Mouse (Mus musculus) intestine, embryonic 14.5 days (tissue): ENCODE data around the gene Ccdc30. TPM values are rescaled to one million over a fixed set of nuclear protein-coding genes. Genes with fewer than 3 reads are reported as not detected.

ENCODE experiments used
- ATAC-seq: fragments of 200-750 bp; cut with Nextera tagmentation; replicated peaks from 2 replicates; pipeline ENCODE4 v1.8.0; 2017; ENCODE audit warnings: low read depth, moderate number of reproducible peaks, moderate TSS enrichment, moderate library complexity; ENCODE audit not compliant: low FRiP score, low TSS enrichment
- DNase-seq: peaks from one replicate; pipeline ENCODE4 v3.0.0-alpha.2; 2018; ENCODE audit warnings: low spot score
- H3K27ac ChIP-seq: fragments of 300-500 bp; sonication (generic); 2 replicates; pipeline ENCODE4 v1.5.1; 2014; ENCODE audit warnings: low read depth, mild to moderate bottlenecking, control low read depth
- H3K27me3 ChIP-seq: fragments of 300-500 bp; sonication (generic); replicated peaks from 2 replicates; pipeline ENCODE4 v1.6.1; 2014; ENCODE audit warnings: low read length, control low read depth; ENCODE audit not compliant: control insufficient read depth, insufficient read depth
- H3K36me3 ChIP-seq: fragments of 300-500 bp; sonication (generic); 2 replicates; pipeline ENCODE4 v1.6.1; 2014; ENCODE audit warnings: low read length, control low read depth; ENCODE audit not compliant: control insufficient read depth, insufficient read depth
- H3K4me1 ChIP-seq: fragments of 300-500 bp; sonication (generic); replicated peaks from 2 replicates; pipeline ENCODE4 v1.6.1; 2014; ENCODE audit warnings: low read length, control low read depth, mixed read lengths; ENCODE audit not compliant: control insufficient read depth, insufficient read depth
- H3K4me2 ChIP-seq: fragments of 300-500 bp; sonication (generic); 2 replicates; pipeline ENCODE4 v1.6.1; 2014; ENCODE audit warnings: low read length
- H3K4me3 ChIP-seq: fragments of 300-500 bp; sonication (generic); 2 replicates; pipeline ENCODE4 v1.5.1; 2014; ENCODE audit warnings: low read depth, low read length, control low read depth, mixed read lengths
- H3K9ac ChIP-seq: fragments of 300-500 bp; sonication (generic); 2 replicates; pipeline ENCODE4 v1.6.1; 2014; ENCODE audit warnings: mild to moderate bottlenecking, low read length
- H3K9me3 ChIP-seq: fragments of 300-500 bp; sonication (generic); 2 replicates; pipeline ENCODE4 v1.6.1; 2016; ENCODE audit warnings: low read length, control low read depth; ENCODE audit not compliant: control insufficient read depth
- WGBS: fragments of 180-500 bp; shearing (Covaris S2); extraction: QIAGEN DNeasy Blood & Tissue Kit; methylation state at CpG from one replicate; pipeline ENCODE4 v1.1.7; 2014; 5-methylcytosine and 5-hydroxymethylcytosine counted together
- polyA plus RNA-seq: library from polyadenylated mRNA; unstranded; fragments of >200 nt; fragmentation: Nextera tagmentation; extraction: Ambion mirVana; gene quantifications from 2 replicates; pipeline ENCODE4 v1.2.1, GENCODE M21; 2014

The Ccdc30 gene
- polyA plus RNA-seq, 1 experiment from 2014 or later = 5.1 TPM

DNA sequence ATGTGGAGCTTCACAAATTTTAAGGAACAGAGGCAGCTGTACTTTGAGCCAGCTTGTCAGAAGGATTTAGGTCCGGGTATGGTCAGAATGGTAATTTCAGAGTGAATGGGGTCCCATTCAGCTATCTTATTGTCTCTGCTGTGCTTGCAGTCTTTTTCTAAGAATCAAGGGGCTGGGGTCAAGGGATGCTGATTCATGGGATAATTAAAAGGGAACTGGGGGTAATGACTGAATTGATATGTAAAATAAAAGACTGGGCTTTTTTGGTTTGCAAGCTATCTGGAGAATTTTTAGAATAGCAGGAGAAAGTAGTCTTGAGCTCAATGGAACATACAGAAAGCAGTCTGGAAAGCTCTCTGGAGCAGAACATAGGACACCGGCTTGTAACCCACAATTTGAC lies 11.9 kb downstream of the Ccdc30 start:
- Histone ChIP-seq H3K4me1 (no peaks in the 10 kb centered on the region), H3K9me3 (peaks cover 11% of the 10 kb centered on the region; the same call in 1 of the 2 replicates), H3K36me3 (no peaks in the 10 kb centered on the region), H3K27ac (no peak overlapping the region), H3K4me2 (no peak overlapping the region), H3K27me3 (no peaks in the 10 kb centered on the region), H3K4me3 (no peak overlapping the region), H3K9ac (no peak overlapping the region)
- 92% methylated on average over 2 of the region's 2 CpGs for WGBS
- ATAC-seq (no peak), DNase-seq (no peak)

- Histone ChIP-seq H3K36me3 (no peaks in the 10 kb centered on the region), H3K9me3 (peaks cover 11% of the 10 kb centered on the region; the same call in 1 of the 2 replicates), H3K27ac (no peak overlapping the region), H3K4me2 (no peak overlapping the region), H3K9ac (no peak overlapping the region), H3K4me1 (no peaks in the 10 kb centered on the region), H3K4me3 (no peak overlapping the region), H3K27me3 (no peaks in the 10 kb centered on the region)
- DNase-seq (no peak), ATAC-seq (no peak)
- 58% methylated on average over 7 of the region's 7 CpGs for WGBS
These were observed 14.4 kb downstream of the Ccdc30 start for GRCm38 (mm10) chr4:119400896-119401295.

DNA sequence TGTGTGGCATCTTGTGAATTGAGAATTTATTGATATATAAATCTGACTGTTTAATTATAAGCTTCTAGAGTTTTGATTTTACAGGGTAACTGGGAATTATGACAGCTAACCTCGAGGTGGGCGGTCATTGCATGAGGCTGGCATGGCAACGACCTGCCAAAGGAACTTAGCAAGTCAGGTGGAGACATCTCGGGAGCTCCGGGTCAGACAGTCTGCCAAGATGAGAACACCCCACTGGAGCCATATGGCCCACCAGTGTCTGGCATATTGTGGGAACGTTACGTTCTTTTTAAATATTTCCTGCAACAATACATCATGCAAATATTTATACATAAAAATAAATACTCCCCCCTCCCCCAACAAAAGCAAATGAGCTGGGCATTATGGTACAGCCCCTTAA lies 16.6 kb downstream of the Ccdc30 start:
- no peak for ATAC-seq
- no peak for DNase-seq
- H3K4me3 ChIP-seq = no peak overlapping the region
- H3K4me2 ChIP-seq = no peak overlapping the region
- H3K9me3 ChIP-seq = peaks cover 11% of the 10 kb centered on the region; the same call in 1 of the 2 replicates
- H3K9ac ChIP-seq = no peak overlapping the region
- no peak overlapping the region for H3K27ac ChIP-seq
- H3K4me1 ChIP-seq = no peaks in the 10 kb centered on the region
- H3K27me3 ChIP-seq = no peaks in the 10 kb centered on the region
- 77% methylated on average over 7 of the region's 7 CpGs for WGBS
- no peaks in the 10 kb centered on the region for H3K36me3 ChIP-seq

GRCm38 (mm10) chr4:119390369-119390768 lies 25.0 kb downstream of the Ccdc30 start:
- DNase-seq = peak; percentile 56
- H3K4me3 ChIP-seq = no peak overlapping the region
- no peak overlapping the region for H3K9ac ChIP-seq
- WGBS = 79% methylated on average over 1 of the region's 1 CpGs
- H3K36me3 ChIP-seq = no peaks in the 10 kb centered on the region
- no peak for ATAC-seq
- no peak overlapping the region for H3K4me2 ChIP-seq
- no peaks in the 10 kb centered on the region for H3K27me3 ChIP-seq
- no peak overlapping the region for H3K27ac ChIP-seq
- no peaks in the 10 kb centered on the region for H3K4me1 ChIP-seq
- 0 out of 2 replicates have a peak, but pooled peaks cover 3% of the 10 kb centered on the region for H3K9me3 ChIP-seq

- no peak for ATAC-seq
- Histone ChIP-seq H3K36me3 (no peaks in the 10 kb centered on the region), H3K27ac (no peak overlapping the region), H3K9ac (no peak overlapping the region), H3K9me3 (0 out of 2 replicates have a peak, but pooled peaks cover 3% of the 10 kb centered on the region), H3K4me3 (no peak overlapping the region), H3K4me1 (no peaks in the 10 kb centered on the region), H3K4me2 (no peak overlapping the region), H3K27me3 (no peaks in the 10 kb centered on the region)
- DNase-seq = no peak
- 67% methylated on average over 3 of the region's 3 CpGs for WGBS
These were observed 26.1 kb downstream of the Ccdc30 start for GRCm38 (mm10) chr4:119389184-119389583.

DNA sequence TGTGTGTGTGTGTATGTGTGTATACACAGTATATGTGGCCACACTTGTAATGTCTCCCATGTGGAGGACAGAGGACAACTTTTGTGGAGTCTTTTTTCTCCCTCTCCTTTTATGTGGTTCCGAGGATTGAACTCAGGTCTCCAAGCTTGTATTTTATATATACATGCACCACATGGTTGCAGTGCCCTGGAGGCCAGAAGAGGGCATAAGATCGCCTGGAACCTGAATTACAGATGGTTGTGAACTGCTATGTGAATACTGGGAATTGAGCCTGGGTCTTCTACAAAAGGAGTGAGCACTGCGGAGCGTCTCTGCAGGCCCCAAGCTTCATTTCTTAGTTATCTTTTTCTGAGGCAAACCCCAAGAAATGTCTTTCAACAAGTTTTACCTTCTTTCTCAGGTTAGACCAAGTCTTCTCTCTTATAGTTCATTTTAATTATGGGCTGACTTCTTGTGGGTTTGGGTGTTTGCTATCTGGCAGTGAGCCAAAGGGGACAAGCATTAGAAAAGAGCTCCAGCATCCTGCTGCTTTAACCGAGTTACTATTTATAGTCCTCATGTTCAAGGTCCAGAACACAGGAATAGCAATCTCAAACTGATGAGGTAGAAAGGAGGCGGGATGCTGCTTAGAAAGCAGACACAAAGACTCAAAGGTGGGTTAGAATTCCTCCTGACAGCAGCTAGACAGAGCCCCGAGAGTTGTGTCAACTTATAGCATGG lies 33.7 kb downstream of the Ccdc30 start:
- H3K4me3 ChIP-seq = no peak overlapping the region
- H3K27me3 ChIP-seq = no peaks in the 10 kb centered on the region
- no peak overlapping the region for H3K4me2 ChIP-seq
- no peak overlapping the region for H3K27ac ChIP-seq
- ATAC-seq (no peak), DNase-seq (no peak)
- no peaks in the 10 kb centered on the region for H3K4me1 ChIP-seq
- no peaks in the 10 kb centered on the region for H3K36me3 ChIP-seq
- H3K9me3 ChIP-seq = no peaks in the 10 kb centered on the region
- no peak overlapping the region for H3K9ac ChIP-seq
- 75% methylated on average over 7 of the region's 7 CpGs for WGBS

- Histone ChIP-seq H3K27ac (no peak overlapping the region), H3K9me3 (no peaks in the 10 kb centered on the region), H3K36me3 (no peaks in the 10 kb centered on the region), H3K4me2 (no peak overlapping the region), H3K9ac (no peak overlapping the region), H3K27me3 (no peaks in the 10 kb centered on the region), H3K4me1 (no peaks in the 10 kb centered on the region), H3K4me3 (no peak overlapping the region)
- ATAC-seq = no peak
- no peak for DNase-seq
- WGBS = 89% methylated on average over 6 of the region's 6 CpGs
These were observed 45.9 kb downstream of the Ccdc30 start for GRCm38 (mm10) chr4:119369460-119369859.

DNA sequence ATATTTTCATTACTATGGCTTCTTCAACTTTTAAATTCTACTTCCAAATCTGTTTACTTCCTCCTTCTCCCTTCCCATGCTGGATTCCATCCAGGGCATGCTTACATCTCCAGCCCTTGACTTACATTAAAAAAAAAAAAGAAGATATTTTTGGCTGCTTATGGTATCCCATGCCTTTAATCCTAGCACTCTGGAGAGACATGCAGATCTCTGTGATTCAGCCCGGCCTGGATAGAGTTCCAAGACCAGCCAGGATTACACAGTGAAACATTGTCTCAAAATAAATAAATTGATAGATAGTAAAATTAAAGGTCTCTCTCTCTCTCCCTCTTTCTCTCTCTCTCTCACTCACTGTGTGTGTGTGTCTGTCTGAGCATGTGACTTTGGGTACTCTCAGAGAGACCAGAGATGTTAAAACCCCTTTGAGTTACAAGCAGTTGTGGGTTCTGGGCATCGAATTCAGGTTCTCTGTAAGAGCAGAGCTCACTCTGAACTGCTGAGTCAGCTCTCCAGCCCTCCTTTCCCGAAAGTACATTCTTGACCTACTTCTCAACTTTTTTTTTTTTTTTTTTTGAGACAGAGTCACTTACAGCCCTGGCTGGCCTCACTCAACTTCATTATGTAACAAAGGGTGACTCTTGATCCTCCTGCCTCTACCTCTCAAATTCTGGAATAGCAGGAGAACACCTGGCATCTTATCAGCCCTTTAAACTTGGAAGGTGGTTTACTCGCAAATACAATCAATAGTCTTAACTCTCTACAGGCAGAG lies 48.4 kb downstream of the Ccdc30 start:
- no peak overlapping the region for H3K4me2 ChIP-seq
- no peaks in the 10 kb centered on the region for H3K4me1 ChIP-seq
- DNase-seq (no peak), ATAC-seq (no peak)
- H3K9ac ChIP-seq = no peak overlapping the region
- H3K27me3 ChIP-seq = no peaks in the 10 kb centered on the region
- no peak overlapping the region for H3K4me3 ChIP-seq
- no peaks in the 10 kb centered on the region for H3K36me3 ChIP-seq
- H3K9me3 ChIP-seq = no peaks in the 10 kb centered on the region
- no peak overlapping the region for H3K27ac ChIP-seq
- 52% methylated on average over 4 of the region's 4 CpGs for WGBS
